Mouse (Mus musculus) liver, embryonic 12.5 days (tissue): ENCODE measurements around the gene Snip1. TPM values are rescaled to one million over a fixed set of nuclear protein-coding genes. Genes with fewer than 3 reads are reported as not detected.

Source experiments
- ATAC-seq: fragments of 200-750 bp; cut with Nextera tagmentation; 2 replicates; pipeline ENCODE4 v1.8.0; 2017; ENCODE audit warnings: moderate number of reproducible peaks, mild to moderate bottlenecking, moderate library complexity
- H3K27ac ChIP-seq: fragments of 300-500 bp; sonication (generic); 2 replicates; pipeline ENCODE4 v1.5.1; 2016; ENCODE audit warnings: mild to moderate bottlenecking
- H3K27me3 ChIP-seq: fragments of 300-500 bp; sonication (generic); replicated peaks from 2 replicates; pipeline ENCODE4 v1.6.1; 2016; ENCODE audit warnings: mild to moderate bottlenecking, moderate library complexity
- H3K36me3 ChIP-seq: fragments of 300-500 bp; sonication (generic); 2 replicates; pipeline ENCODE4 v1.6.1; 2016; ENCODE audit warnings: mild to moderate bottlenecking, moderate library complexity
- H3K4me1 ChIP-seq: fragments of 300-500 bp; sonication (generic); 2 replicates; pipeline ENCODE4 v1.6.1; 2016
- H3K4me2 ChIP-seq: fragments of 300-500 bp; sonication (generic); 2 replicates; pipeline ENCODE4 v1.6.1; 2016; ENCODE audit warnings: mild to moderate bottlenecking, moderate library complexity
- H3K4me3 ChIP-seq: fragments of 300-500 bp; sonication (generic); 2 replicates; pipeline ENCODE4 v1.5.1; 2016; ENCODE audit warnings: mild to moderate bottlenecking, moderate library complexity
- H3K9ac ChIP-seq: fragments of 300-500 bp; sonication (generic); 2 replicates; pipeline ENCODE4 v1.6.1; 2016; ENCODE audit warnings: mild to moderate bottlenecking, moderate library complexity
- H3K9me3 ChIP-seq: fragments of 300-500 bp; sonication (generic); replicated peaks from 2 replicates; pipeline ENCODE4 v1.6.1; 2016; ENCODE audit warnings: mild to moderate bottlenecking, moderate library complexity
- WGBS: fragments of 180-500 bp; shearing (Covaris S2); methylation state at CpG from one replicate; pipeline ENCODE4 v1.1.7; 2016; ENCODE audit not compliant: insufficient replicate concordance; 5-methylcytosine and 5-hydroxymethylcytosine counted together
- polyA plus RNA-seq: library from polyadenylated mRNA; unstranded; fragments of >200 nt; fragmentation: Nextera tagmentation; extraction: Ambion mirVana; gene quantifications from 2 replicates; pipeline ENCODE4 v1.2.1, GENCODE M21; 2016

Snip1 gene
- 21.6 and 24.8 TPM in 2 replicates for polyA plus RNA-seq

DNA sequence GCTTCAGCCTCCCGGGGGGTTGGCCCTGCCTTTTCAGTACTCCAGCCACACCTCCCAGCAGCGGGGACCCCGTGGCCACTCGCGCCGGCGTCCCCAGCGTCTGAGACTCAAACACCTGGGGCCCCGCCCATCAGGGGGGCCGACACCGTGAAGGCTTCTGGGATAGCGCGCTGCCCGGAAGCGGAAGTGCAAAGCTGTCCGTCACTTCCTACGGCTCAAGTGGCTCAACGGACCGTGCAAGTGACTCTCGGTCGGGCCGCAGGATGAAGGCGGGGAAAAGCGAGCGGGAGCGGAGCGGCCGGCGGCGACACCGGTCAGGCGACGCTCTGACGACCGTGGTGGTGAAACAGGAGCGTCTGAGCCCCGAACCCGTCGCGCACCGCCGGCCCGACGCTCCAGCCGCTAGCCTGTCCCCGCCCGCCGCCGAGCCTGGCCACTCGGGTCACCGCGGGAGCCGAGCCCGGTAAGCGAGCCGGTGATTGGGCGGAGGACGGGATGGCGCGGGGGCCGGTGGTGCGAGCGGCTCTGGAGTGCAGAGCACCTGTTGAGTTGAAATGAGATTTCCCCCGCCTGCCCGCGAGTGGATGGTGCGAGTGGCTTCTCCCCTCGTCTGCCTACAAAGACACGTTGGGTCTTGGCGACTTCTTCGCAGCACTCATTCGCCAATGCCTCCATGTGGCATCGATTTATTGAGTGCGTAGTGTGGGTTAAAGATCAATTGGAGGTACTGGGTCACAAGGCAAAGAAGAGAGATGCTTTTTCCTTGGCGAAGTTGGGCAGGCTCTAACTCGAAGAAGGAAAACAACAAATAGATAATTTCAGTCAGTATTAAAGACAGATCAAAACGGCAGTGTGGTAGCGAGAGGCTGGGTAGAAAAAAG, at the start of gene Snip1:
Gene Snip1, plus strand, starts transcription at position 183 of the 881 bp plus-strand sequence.
- Histone ChIP-seq H3K27ac (peak within 1 kb of the TSS; percentile 83), H3K4me1 (peaks cover 24% of the 10 kb centered on the region), H3K4me3 (peak within 1 kb of the TSS; percentile 96), H3K27me3 (peaks cover 11% of the 10 kb centered on the region; the same call in 1 of the 2 replicates), H3K4me2 (peak within 1 kb of the TSS; percentile 93), H3K9me3 (no peaks in the 10 kb centered on the region), H3K36me3 (peaks cover 42% of the 10 kb centered on the region), H3K9ac (peak within 1 kb of the TSS; percentile 89)
- under 1% methylated on average over 74 of the region's 78 CpGs for WGBS
- ATAC-seq: peak; percentile 90

DNA sequence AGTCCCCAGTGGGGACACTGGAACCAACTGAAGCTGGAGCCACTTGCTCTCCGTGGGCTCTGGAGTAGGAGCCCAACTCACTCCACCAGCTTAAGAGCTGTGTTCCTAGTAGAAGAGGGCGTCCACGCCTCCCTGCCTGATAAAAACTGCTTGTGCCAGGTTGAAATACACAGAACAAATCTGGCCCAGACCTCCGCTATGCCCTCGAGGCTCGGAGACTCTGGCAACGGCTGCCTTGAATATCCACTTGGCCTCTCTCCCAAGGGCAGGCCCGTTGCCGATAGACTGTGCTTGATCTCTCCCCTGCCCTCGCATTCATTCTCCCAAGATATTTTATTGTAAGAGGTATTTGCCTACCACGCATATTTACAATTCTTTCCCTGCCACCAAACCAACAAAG, 49.0 kb upstream of the Snip1 start:
- Histone ChIP-seq H3K36me3 (no peaks in the 10 kb centered on the region), H3K4me2 (no peak overlapping the region), H3K9me3 (no peaks in the 10 kb centered on the region), H3K27me3 (peaks cover 51% of the 10 kb centered on the region), H3K9ac (no peak overlapping the region), H3K4me3 (no peak overlapping the region), H3K27ac (no peak overlapping the region), H3K4me1 (no peaks in the 10 kb centered on the region)
- no peak for ATAC-seq
- WGBS: 73% methylated on average over 11 of the region's 11 CpGs

DNA sequence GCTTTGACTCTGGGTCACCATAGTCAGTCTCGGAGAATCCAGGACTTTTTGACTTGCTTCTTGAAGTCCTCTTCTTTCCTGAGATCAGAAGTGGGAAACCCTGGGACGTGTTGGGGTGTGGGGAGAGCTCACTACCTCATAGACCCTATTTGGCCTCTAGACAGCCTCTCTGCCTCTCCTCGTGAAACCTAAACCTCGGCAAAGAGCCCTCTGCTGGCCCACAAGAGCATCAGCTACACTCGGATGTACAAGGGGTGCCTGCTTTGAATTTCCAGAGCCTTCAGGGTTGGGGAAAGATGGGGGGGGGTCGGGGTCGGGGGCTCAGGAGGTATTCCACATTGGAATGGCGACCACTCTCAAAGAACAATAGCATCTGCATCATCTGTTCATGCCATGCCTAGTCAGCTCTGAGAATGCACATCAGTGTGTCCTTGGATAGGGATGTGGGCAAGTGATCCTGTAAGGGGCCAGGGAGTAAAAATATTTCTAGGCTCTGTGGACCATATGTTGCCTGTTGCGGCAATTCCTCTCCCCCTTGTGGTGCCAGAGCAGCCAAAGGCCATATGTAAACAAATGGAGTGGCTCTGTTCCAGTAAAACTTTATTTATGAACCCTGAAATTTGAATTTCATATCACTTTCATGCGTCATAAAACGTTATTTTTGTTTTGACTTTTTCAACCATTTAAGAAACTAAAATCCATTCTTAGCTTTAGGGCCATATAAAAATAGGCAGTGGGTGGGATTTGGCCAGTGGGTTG, 45.5 kb upstream of the Snip1 start:
- no peak for ATAC-seq
- Histone ChIP-seq H3K4me2 (no peak overlapping the region), H3K9ac (no peak overlapping the region), H3K4me1 (no peaks in the 10 kb centered on the region), H3K4me3 (no peak overlapping the region), H3K27ac (no peak overlapping the region), H3K36me3 (no peaks in the 10 kb centered on the region), H3K9me3 (no peaks in the 10 kb centered on the region), H3K27me3 (peaks cover 56% of the 10 kb centered on the region)
- WGBS: 28% methylated on average over 11 of the region's 11 CpGs

DNA sequence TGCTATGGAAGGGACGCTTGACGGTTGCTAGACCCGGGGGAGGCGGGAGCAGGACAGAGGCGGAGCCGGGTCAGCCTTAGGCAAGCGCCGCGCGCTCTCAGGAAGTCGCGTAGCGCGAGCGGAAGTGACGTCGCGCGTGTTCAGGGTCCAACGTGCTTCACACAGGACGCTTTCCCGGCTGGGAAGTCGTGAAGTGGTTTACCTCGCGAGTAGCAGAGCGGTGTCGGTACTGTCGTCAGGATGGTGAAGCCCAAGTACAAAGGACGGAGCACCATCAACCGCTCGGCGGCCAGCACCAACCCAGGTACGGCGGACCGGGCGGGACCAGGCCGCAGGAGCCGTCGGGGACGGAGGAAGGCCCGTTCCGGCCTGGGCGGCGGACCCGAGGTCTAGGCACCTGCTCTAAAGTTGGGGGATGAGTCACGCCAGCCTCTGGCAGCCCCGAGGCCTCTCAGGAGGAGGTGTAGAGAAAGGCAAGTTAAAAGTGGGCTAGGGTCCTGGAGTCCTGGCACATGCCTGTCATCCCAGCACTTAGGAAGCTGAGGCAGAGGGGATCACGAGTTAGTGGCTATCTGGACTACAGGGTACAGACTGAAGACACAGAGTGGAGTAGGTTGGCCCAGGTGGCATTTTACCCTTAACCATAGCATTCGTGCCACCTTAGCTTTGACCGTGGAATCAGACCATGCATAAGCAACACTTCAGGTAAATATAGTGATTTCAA, 36.4 kb upstream of the Snip1 start:
- ATAC-seq: peak; percentile 98
- Histone ChIP-seq H3K9me3 (no peaks in the 10 kb centered on the region), H3K9ac (peak overlapping the region; percentile 84), H3K27ac (peak overlapping the region; percentile 73), H3K4me1 (peaks cover 34% of the 10 kb centered on the region), H3K4me3 (peak overlapping the region; percentile 91), H3K4me2 (peak overlapping the region; percentile 80), H3K36me3 (peaks cover 26% of the 10 kb centered on the region), H3K27me3 (peaks cover 30% of the 10 kb centered on the region)
- WGBS: under 1% methylated on average over 50 of the region's 50 CpGs

DNA sequence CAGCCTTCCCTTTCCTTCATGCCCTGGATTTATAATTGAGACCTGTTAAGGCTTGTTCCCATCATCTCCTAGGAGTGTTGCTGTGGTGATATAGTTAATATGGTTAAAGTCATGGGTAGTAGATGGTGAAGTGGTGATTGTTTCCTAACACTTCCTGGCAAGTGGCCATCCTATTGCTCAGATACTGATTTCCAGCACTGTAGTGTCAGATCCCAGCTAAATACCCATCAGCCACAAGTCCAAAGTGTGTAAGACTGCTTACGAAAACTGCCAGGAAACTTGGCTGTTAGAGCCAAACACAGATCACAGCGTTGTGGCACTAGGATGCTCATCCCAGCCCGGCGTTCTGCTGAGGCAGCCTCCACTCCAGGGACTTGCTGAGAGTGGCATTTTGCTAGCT, 32.1 kb upstream of the Snip1 start:
- H3K4me1 ChIP-seq: peaks cover 61% of the 10 kb centered on the region

DNA sequence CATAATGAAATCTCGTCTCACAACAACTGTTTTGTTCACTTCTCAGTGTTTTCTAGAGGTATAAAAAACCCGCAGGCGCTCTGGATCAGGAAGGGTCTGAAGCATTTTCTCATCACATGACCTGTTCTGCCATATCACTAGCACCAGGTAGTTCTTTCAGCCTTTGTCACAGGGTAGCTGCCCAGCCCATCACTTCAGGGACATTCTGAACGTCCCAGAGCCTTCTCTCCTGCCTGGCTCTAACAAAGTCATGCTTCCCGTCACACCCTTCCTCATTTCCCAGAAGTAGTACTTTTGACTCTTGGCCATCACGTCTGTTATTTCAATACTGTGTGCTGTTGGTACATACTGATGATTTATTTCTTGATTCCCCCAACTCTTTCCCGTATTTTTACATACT, 22.0 kb upstream of the Snip1 start:
- no peak for ATAC-seq
- H3K9me3 ChIP-seq: no peaks in the 10 kb centered on the region
- WGBS: 80% methylated on average over 7 of the region's 7 CpGs
- peaks cover 10% of the 10 kb centered on the region for H3K4me1 ChIP-seq
- H3K4me2 ChIP-seq: no peak overlapping the region
- no peak overlapping the region for H3K9ac ChIP-seq
- no peak overlapping the region for H3K4me3 ChIP-seq
- no peaks in the 10 kb centered on the region for H3K27me3 ChIP-seq
- H3K27ac ChIP-seq: no peak overlapping the region
- H3K36me3 ChIP-seq: peaks cover 98% of the 10 kb centered on the region

More for the DNA sequence above, 32.1 kb upstream of the Snip1 start:
- Histone ChIP-seq H3K4me3 (no peak overlapping the region), H3K27ac (0 out of 2 replicates have a peak overlapping the region, but pooled peaks have one; percentile 30), H3K36me3 (peaks cover 66% of the 10 kb centered on the region), H3K4me2 (no peak overlapping the region), H3K9ac (no peak overlapping the region), H3K27me3 (no peaks in the 10 kb centered on the region), H3K9me3 (no peaks in the 10 kb centered on the region)
- no peak for ATAC-seq
- 86% methylated on average over 4 of the region's 4 CpGs for WGBS

DNA sequence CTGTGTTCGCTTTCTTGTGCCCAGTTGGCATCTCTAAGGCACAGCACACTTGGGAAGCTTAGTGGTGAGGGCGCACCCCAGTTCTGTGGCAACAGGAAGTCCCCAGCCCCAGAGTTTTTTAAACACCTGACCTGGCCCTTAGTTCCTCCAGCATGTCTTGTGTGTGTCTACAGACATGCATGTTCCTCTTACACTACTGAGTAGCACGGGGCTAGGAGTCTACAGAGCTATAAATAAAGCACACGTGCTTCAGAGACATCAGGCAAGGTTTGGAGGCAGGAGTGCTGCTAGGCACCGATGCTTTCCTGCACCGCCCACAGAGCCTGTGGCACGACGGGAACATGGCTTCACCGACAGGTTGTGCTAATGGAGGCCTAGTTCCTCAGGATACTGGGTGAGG, 11.1 kb upstream of the Snip1 start:
- no peak for ATAC-seq
- WGBS: 77% methylated on average over 9 of the region's 9 CpGs
- no peak overlapping the region for H3K4me3 ChIP-seq
- no peaks in the 10 kb centered on the region for H3K9me3 ChIP-seq
- H3K9ac ChIP-seq: no peak overlapping the region
- H3K27me3 ChIP-seq: no peaks in the 10 kb centered on the region
- peaks cover 61% of the 10 kb centered on the region for H3K36me3 ChIP-seq
- peaks cover 26% of the 10 kb centered on the region for H3K4me1 ChIP-seq
- no peak overlapping the region for H3K4me2 ChIP-seq
- H3K27ac ChIP-seq: no peak overlapping the region

DNA sequence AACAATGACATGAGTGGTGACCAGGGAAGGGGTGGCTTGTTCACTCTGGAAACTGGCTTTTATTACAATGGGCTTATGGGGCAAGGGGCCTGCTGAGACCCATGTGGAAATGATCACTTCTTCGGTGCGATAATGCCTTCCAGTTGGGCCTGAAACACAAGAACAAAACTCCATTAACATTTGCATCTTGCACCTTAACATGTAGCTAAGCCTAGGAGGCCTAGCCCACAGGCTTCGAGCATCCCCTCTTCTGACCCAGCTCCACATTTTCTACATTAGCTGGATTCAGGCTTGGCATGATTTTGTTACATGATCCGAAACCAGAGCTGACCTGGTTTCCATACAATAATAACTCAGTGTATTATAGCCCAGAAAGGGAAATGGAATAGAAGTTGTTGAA, 10.0 kb upstream of the Snip1 start:
- peaks cover 51% of the 10 kb centered on the region for H3K36me3 ChIP-seq
- WGBS: 88% methylated on average over 4 of the region's 4 CpGs

DNA sequence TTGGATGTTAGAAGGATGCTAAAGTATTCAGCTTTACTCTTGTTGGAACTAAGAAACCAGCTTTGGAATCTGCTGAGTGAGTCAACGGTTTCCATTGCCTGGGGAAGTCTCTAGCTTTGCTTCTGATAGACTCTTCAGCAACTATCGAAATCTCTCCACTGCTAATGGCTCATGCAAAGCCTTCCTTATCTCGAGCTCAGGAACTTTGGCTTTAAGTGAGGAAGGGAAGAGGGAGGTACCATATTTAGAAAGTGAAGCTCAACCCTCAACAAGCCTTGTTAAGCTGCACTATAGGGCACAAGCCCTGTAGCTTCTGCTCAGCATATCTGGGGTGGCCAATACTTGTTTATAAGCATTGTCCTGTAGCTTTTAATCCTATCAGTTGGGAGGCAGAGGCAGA, 9.2 kb upstream of the Snip1 start:
- Histone ChIP-seq H3K9me3 (no peaks in the 10 kb centered on the region), H3K4me3 (no peak overlapping the region), H3K36me3 (peaks cover 43% of the 10 kb centered on the region), H3K27ac (0 out of 2 replicates have a peak overlapping the region, but pooled peaks have one; percentile 7), H3K4me1 (peaks cover 26% of the 10 kb centered on the region), H3K27me3 (no peaks in the 10 kb centered on the region), H3K4me2 (no peak overlapping the region), H3K9ac (no peak overlapping the region)
- peak; percentile 25; the same call in 1 of the 2 replicates for ATAC-seq
- WGBS: 20% methylated on average over 3 of the region's 3 CpGs

More for the DNA sequence above, 10.0 kb upstream of the Snip1 start:
- H3K9ac ChIP-seq: no peak overlapping the region
- H3K27me3 ChIP-seq: no peaks in the 10 kb centered on the region
- ATAC-seq: no peak
- H3K27ac ChIP-seq: no peak overlapping the region
- H3K4me3 ChIP-seq: no peak overlapping the region
- H3K4me1 ChIP-seq: peaks cover 26% of the 10 kb centered on the region
- no peak overlapping the region for H3K4me2 ChIP-seq
- no peaks in the 10 kb centered on the region for H3K9me3 ChIP-seq

DNA sequence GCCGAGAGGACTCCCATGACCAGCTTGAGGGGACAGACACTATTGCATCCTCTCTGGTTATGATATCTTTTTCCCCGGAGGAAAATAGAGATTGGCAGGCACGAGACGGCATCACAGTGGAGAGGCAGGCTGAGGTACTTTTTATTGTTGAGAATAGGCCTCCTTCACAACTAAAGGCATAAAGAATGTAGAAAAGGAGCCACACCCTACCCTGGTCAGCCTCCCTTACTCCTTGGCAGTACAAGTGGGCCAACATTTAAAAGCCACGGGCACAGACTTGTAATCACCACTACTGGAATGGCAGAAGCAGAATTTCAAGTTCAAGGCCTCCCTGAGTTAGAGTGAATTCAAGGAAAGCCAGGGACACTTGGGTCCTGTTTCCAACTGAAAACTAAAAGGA, 8.4 kb upstream of the Snip1 start:
- no peak overlapping the region for H3K4me2 ChIP-seq
- H3K4me1 ChIP-seq: peaks cover 26% of the 10 kb centered on the region
- no peaks in the 10 kb centered on the region for H3K27me3 ChIP-seq
- H3K9me3 ChIP-seq: no peaks in the 10 kb centered on the region
- no peak overlapping the region for H3K9ac ChIP-seq
- no peak overlapping the region for H3K4me3 ChIP-seq
- H3K36me3 ChIP-seq: peaks cover 35% of the 10 kb centered on the region
- no peak overlapping the region for H3K27ac ChIP-seq
- 60% methylated on average over 5 of the region's 5 CpGs for WGBS
- no peak for ATAC-seq

DNA sequence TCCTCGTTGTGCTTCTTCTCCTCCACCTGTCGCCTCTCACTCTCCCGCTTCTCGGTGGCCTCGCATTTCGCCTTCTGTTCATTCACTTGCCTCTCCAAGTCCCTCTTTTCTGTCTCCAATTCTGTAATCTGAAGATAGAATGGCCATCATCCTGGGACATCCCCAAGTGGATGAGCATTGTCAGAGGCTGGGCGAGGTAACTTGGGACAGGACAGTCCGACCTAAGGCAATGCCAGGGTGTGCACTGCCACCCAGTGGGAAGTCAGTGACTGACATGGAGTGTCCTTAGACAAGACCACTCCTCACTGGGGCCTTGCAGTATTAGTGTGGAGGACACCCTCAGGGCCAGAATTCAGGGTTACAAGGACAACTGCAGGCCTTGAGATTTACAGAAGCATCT, 7.4 kb upstream of the Snip1 start:
- WGBS: 8% methylated on average over 8 of the region's 8 CpGs
- H3K4me1 ChIP-seq: peaks cover 26% of the 10 kb centered on the region
- H3K27ac ChIP-seq: no peak overlapping the region
- no peaks in the 10 kb centered on the region for H3K9me3 ChIP-seq
- peaks cover 25% of the 10 kb centered on the region for H3K36me3 ChIP-seq
- peak; percentile 58 for ATAC-seq
- H3K4me3 ChIP-seq: peak overlapping the region; percentile 4; the same call in 1 of the 2 replicates
- peak overlapping the region; percentile 42 for H3K4me2 ChIP-seq
- H3K9ac ChIP-seq: no peak overlapping the region
- no peaks in the 10 kb centered on the region for H3K27me3 ChIP-seq
